Mouse (Mus musculus): ENCODE data around the gene Fam129a. TPM values are rescaled to one million over a fixed set of nuclear protein-coding genes. Genes with fewer than 3 reads are reported as not detected.
A peak's percentile ranks its signal among the peaks of the same experiment; 100 is the strongest.

Gene Fam129a
- total RNA-seq, 1 experiment: 7.5 TPM

DNA sequence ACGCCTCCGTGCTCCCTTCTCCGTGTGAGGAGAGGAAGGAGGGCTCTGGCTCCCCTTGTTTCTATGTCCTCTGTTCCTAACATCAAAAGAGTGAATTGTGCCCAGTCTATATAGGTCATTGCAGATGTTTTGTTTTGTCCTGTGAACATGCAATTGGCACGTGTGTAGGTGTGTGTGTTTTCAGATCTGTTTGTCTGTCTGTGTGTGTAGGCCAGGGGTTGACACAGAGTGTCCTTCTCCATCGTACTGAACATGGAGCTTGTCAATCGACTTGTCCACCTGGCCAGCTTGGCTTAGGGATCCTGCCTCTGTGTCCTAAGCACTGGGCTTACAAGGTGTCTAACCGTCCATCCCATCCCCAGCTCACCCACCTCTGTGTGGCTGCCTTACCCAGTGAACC, 140.1 kb downstream of the Fam129a start:
- in situ Hi-C loops (cut with MboI; ENCODE audit: low sequenced_read_pairs in 2 of 2, unreplicated experiment in 2 of 2): no loop called here
- no peak overlapping the region for H3K9ac ChIP-seq (ENCODE audit: insufficient read depth, low read depth, low read length, poor library complexity, severe bottlenecking)
- no peak overlapping the region for H3K4me3 ChIP-seq (ENCODE audit: insufficient read depth in 1 of 2, low read depth in 1 of 2, low read length in 2 of 2, poor library complexity in 1 of 2, severe bottlenecking in 1 of 2)
- H3K27ac ChIP-seq (ENCODE audit: insufficient read depth, low read depth, low read length, poor library complexity, severe bottlenecking): no peak overlapping the region
- DNase-seq (ENCODE audit: low read depth, low spot score): no peak
- no peaks in the 10 kb centered on the region for H3K4me1 ChIP-seq (ENCODE audit: control insufficient read depth in 2 of 2, insufficient read depth in 2 of 2, low read length in 2 of 2, poor library complexity in 1 of 2)
- no peak for TF ChIP-seq ZC3H11A (IDR thresholded peaks at IDR 0.05; ENCODE audit: borderline replicate concordance, low read depth, low read length)
- no peaks in the 10 kb centered on the region for H3K9me3 ChIP-seq (ENCODE audit: control insufficient read depth, insufficient read depth, low read depth, low read length)
- no peaks in the 10 kb centered on the region; the same call in 1 of the 2 replicates for H3K36me3 ChIP-seq (ENCODE audit: control insufficient read depth, insufficient read depth, low read length, poor library complexity, severe bottlenecking)

DNA sequence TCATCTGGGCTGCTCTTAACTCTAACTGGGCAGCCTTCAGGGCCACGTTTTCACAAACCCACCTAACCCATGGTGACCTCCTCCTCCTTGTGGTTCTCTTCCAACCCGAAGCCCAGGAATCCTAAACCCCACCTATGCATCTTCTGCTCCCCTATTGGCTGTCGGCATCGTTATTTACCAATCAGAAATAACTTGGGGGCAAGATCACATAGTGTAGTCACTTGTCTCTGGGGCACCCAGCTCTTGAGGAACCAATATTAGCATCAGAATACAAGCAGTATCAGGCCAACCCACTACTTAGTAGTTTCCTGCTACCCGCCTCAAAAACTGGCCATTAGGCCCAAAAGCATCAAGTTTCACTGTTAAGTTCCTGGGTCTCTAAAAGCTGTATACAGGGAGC, 141.7 kb downstream of the Fam129a start:
- no peak for TF ChIP-seq ZNF384 (IDR thresholded peaks at IDR 0.05; ENCODE audit: low read depth, low read length)
- TF ChIP-seq MAFK (IDR thresholded peaks at IDR 0.05; ENCODE audit: insufficient read depth, low read depth, low read length): no peak
- no peak for TF ChIP-seq HCFC1 (IDR thresholded peaks at IDR 0.05; ENCODE audit: borderline replicate concordance, insufficient read depth, low read length)
- TF ChIP-seq ZC3H11A (IDR thresholded peaks at IDR 0.05; ENCODE audit: borderline replicate concordance, low read depth, low read length): no peak
- peak; percentile 93 for TF ChIP-seq CHD2 (IDR thresholded peaks at IDR 0.05; ENCODE audit: low read depth, low read length)
- in situ Hi-C loops (cut with MboI; ENCODE audit: low sequenced_read_pairs in 2 of 2, unreplicated experiment in 2 of 2): no loop called here
- DNase-seq (ENCODE audit: low read depth, low spot score): peak; percentile 57

DNA sequence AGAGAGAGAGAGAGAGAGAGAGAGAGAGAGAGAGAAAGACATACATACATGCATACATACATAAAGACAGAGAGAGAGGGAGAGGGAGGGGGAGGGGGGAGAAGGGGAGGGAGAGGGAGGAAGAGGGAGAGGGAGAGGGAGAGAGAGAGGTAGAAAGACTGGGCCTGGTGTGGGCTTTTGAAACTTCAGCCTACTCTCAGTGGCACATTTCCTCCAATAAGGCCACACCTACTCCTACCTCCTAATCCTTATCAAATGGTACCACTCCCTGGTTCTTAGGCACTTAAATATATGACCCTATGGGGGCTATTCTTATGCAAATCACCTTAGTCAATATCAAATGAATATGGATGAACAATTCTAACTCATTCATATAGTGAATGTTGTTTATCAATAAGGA, 142.6 kb downstream of the Fam129a start:
- H3K36me3 ChIP-seq (ENCODE audit: control insufficient read depth, insufficient read depth, low read length, poor library complexity, severe bottlenecking): no peaks in the 10 kb centered on the region; the same call in 1 of the 2 replicates
- H3K4me3 ChIP-seq (ENCODE audit: insufficient read depth in 1 of 2, low read depth in 1 of 2, low read length in 2 of 2, poor library complexity in 1 of 2, severe bottlenecking in 1 of 2): no peak overlapping the region
- no peaks in the 10 kb centered on the region for H3K4me1 ChIP-seq (ENCODE audit: control insufficient read depth in 2 of 2, insufficient read depth in 2 of 2, low read length in 2 of 2, poor library complexity in 1 of 2)
- no peak overlapping the region for H3K27ac ChIP-seq (ENCODE audit: insufficient read depth, low read depth, low read length, poor library complexity, severe bottlenecking)
- no peak for DNase-seq (ENCODE audit: low read depth, low spot score)
- in situ Hi-C loops (cut with MboI; ENCODE audit: low sequenced_read_pairs in 2 of 2, unreplicated experiment in 2 of 2): no loop called here
- no peak overlapping the region for H3K9ac ChIP-seq (ENCODE audit: insufficient read depth, low read depth, low read length, poor library complexity, severe bottlenecking)
- H3K9me3 ChIP-seq (ENCODE audit: control insufficient read depth, insufficient read depth, low read depth, low read length): no peaks in the 10 kb centered on the region
- TF ChIP-seq ZNF384 (IDR thresholded peaks at IDR 0.05; ENCODE audit: low read depth, low read length) (no peak), HCFC1 (IDR thresholded peaks at IDR 0.05; ENCODE audit: borderline replicate concordance, insufficient read depth, low read length) (no peak), CHD2 (IDR thresholded peaks at IDR 0.05; ENCODE audit: low read depth, low read length) (no peak), MAFK (IDR thresholded peaks at IDR 0.05; ENCODE audit: insufficient read depth, low read depth, low read length) (no peak), ZC3H11A (IDR thresholded peaks at IDR 0.05; ENCODE audit: borderline replicate concordance, low read depth, low read length) (no peak)

More for the DNA sequence above, 141.7 kb downstream of the Fam129a start:
- H3K9me3 ChIP-seq (ENCODE audit: control insufficient read depth, insufficient read depth, low read depth, low read length): no peaks in the 10 kb centered on the region
- H3K27ac ChIP-seq (ENCODE audit: insufficient read depth, low read depth, low read length, poor library complexity, severe bottlenecking): no peak overlapping the region
- no peak overlapping the region for H3K4me3 ChIP-seq (ENCODE audit: insufficient read depth in 1 of 2, low read depth in 1 of 2, low read length in 2 of 2, poor library complexity in 1 of 2, severe bottlenecking in 1 of 2)
- no peaks in the 10 kb centered on the region for H3K4me1 ChIP-seq (ENCODE audit: control insufficient read depth in 2 of 2, insufficient read depth in 2 of 2, low read length in 2 of 2, poor library complexity in 1 of 2)
- H3K9ac ChIP-seq (ENCODE audit: insufficient read depth, low read depth, low read length, poor library complexity, severe bottlenecking): no peak overlapping the region
- H3K36me3 ChIP-seq (ENCODE audit: control insufficient read depth, insufficient read depth, low read length, poor library complexity, severe bottlenecking): no peaks in the 10 kb centered on the region; the same call in 1 of the 2 replicates

DNA sequence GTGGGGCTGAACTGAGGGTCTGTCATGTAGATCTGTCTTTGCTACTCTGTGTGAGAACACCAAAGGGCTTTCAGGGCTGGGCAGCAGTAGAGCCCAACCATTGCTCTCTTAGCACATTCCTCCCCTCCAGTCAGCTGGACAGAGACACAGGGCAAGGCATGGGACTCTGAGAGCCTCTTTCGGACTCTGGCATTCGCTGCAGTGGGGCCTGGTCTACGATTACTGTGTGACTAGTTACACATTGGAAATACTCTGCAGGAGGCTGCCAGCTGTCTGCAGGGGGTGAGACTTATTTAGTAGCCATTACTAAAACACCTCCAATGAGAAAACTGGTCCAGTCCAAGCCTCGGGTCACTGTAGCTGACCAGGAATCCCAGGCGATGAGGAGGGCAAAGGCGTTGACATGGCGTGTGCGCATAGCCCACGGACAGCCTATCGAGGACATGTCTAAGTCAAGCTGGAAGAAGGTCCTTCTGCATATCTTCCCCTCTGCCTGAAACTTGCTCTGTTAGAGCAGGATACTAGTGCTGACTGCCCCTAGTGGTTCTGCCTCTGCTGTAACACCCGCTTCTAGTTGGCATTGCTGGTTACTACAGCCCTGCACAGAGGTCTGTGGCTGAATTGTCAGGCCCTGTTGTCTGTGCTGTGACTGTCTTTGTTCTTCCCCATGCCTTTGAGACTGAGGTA, 145.2 kb downstream of the Fam129a start:
- no peak for DNase-seq (ENCODE audit: low read depth, low spot score)
- no peak overlapping the region for H3K4me3 ChIP-seq (ENCODE audit: insufficient read depth in 1 of 2, low read depth in 1 of 2, low read length in 2 of 2, poor library complexity in 1 of 2, severe bottlenecking in 1 of 2)
- no peaks in the 10 kb centered on the region for H3K4me1 ChIP-seq (ENCODE audit: control insufficient read depth in 2 of 2, insufficient read depth in 2 of 2, low read length in 2 of 2, poor library complexity in 1 of 2)
- in situ Hi-C loops (cut with MboI; ENCODE audit: low sequenced_read_pairs in 2 of 2, unreplicated experiment in 2 of 2): no loop called here
- H3K36me3 ChIP-seq (ENCODE audit: control insufficient read depth, insufficient read depth, low read length, poor library complexity, severe bottlenecking): no peaks in the 10 kb centered on the region; the same call in 1 of the 2 replicates
- no peaks in the 10 kb centered on the region for H3K9me3 ChIP-seq (ENCODE audit: control insufficient read depth, insufficient read depth, low read depth, low read length)
- H3K9ac ChIP-seq (ENCODE audit: insufficient read depth, low read depth, low read length, poor library complexity, severe bottlenecking): no peak overlapping the region
- TF ChIP-seq MAFK (IDR thresholded peaks at IDR 0.05; ENCODE audit: insufficient read depth, low read depth, low read length) (no peak), ZNF384 (IDR thresholded peaks at IDR 0.05; ENCODE audit: low read depth, low read length) (no peak), HCFC1 (IDR thresholded peaks at IDR 0.05; ENCODE audit: borderline replicate concordance, insufficient read depth, low read length) (no peak), CHD2 (IDR thresholded peaks at IDR 0.05; ENCODE audit: low read depth, low read length) (no peak), ZC3H11A (IDR thresholded peaks at IDR 0.05; ENCODE audit: borderline replicate concordance, low read depth, low read length) (no peak)
- H3K27ac ChIP-seq (ENCODE audit: insufficient read depth, low read depth, low read length, poor library complexity, severe bottlenecking): no peak overlapping the region

DNA sequence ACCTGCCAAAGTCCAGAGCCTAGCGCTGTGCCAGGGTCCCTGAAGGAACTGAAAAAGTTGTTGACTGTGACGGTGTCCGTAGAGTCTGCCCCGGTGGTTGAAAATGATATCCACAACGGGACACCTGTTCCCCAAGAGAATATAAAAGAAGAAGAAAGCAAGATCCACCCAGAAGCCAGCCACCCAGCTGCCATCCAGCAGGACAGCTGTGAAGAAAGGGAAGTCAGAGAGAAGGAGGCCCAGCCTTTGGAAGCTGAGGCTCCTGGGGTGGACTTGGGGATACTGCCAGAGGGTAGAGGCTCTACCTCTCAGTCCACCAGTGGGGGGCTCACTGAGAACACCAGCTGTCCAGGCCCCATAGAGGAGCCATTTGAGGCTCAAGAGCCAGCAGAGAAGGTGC, 146.6 kb downstream of the Fam129a start:
- TF ChIP-seq ZNF384 (IDR thresholded peaks at IDR 0.05; ENCODE audit: low read depth, low read length) (no peak), HCFC1 (IDR thresholded peaks at IDR 0.05; ENCODE audit: borderline replicate concordance, insufficient read depth, low read length) (no peak), ZC3H11A (IDR thresholded peaks at IDR 0.05; ENCODE audit: borderline replicate concordance, low read depth, low read length) (no peak), CHD2 (IDR thresholded peaks at IDR 0.05; ENCODE audit: low read depth, low read length) (no peak), MAFK (IDR thresholded peaks at IDR 0.05; ENCODE audit: insufficient read depth, low read depth, low read length) (no peak)
- no peak overlapping the region for H3K27ac ChIP-seq (ENCODE audit: insufficient read depth, low read depth, low read length, poor library complexity, severe bottlenecking)
- DNase-seq (ENCODE audit: low read depth, low spot score): no peak
- H3K9me3 ChIP-seq (ENCODE audit: control insufficient read depth, insufficient read depth, low read depth, low read length): no peaks in the 10 kb centered on the region
- no peaks in the 10 kb centered on the region for H3K36me3 ChIP-seq (ENCODE audit: control insufficient read depth, insufficient read depth, low read length, poor library complexity, severe bottlenecking)
- H3K4me3 ChIP-seq (ENCODE audit: insufficient read depth in 1 of 2, low read depth in 1 of 2, low read length in 2 of 2, poor library complexity in 1 of 2, severe bottlenecking in 1 of 2): no peak overlapping the region
- H3K4me1 ChIP-seq (ENCODE audit: control insufficient read depth in 2 of 2, insufficient read depth in 2 of 2, low read length in 2 of 2, poor library complexity in 1 of 2): no peaks in the 10 kb centered on the region
- in situ Hi-C loops (cut with MboI; ENCODE audit: low sequenced_read_pairs in 2 of 2, unreplicated experiment in 2 of 2): no loop called here
- no peak overlapping the region for H3K9ac ChIP-seq (ENCODE audit: insufficient read depth, low read depth, low read length, poor library complexity, severe bottlenecking)
